Mouse (Mus musculus) olfactory bulb, adult 2 months (tissue): ENCODE data around the gene Taar7d.

Experiments used
- CTCF ChIP-seq: fragments of 200-500 bp; IDR thresholded peaks from 2 replicates; pipeline ENCODE4 v1.5.1; 2012; ENCODE audit warnings: low read depth, mild to moderate bottlenecking, low read length, moderate library complexity; ENCODE audit not compliant: insufficient read depth
- POLR2A ChIP-seq: fragments of 200-500 bp; IDR thresholded peaks from 2 replicates; pipeline ENCODE4 v1.6.1; 2012; ENCODE audit warnings: mild to moderate bottlenecking, low read depth, low read length, moderate library complexity; ENCODE audit not compliant: insufficient read depth

- no peak for TF ChIP-seq CTCF
- no peak for TF ChIP-seq POLR2A
Observed at GRCm38 (mm10) chr10:24008143-24008542, 18.9 kb upstream of the Taar7d start.
